Mouse (Mus musculus): ENCODE measurements around the gene Olfr362. TPM values are rescaled to one million over a fixed set of nuclear protein-coding genes. Genes with fewer than 3 reads are reported as not detected.
"Not testable (repeated sequence)": the region's sequence is repeated elsewhere in the genome, so short reads cannot be mapped to it uniquely, and the experiment has no call there.

The Olfr362 gene
- polyA plus RNA-seq (2015; fragmentation: Nextera tagmentation; extraction: Ambion mirVana) = not detected in 2 replicates

- Histone ChIP-seq H3K9ac (ENCODE audit: low read depth, low read length) (no peak within 1 kb of the TSS), H3K4me2 (ENCODE audit: low read depth, low read length) (no peak within 1 kb of the TSS), H3K4me1 (ENCODE audit: control insufficient read depth, low read depth, low read length) (no peaks in the 10 kb centered on the region), H3K36me3 (ENCODE audit: control insufficient read depth, insufficient read depth) (no peaks in the 10 kb centered on the region), H3K27ac (ENCODE audit: low read length) (no peak within 1 kb of the TSS), H3K9me3 (replicated peaks; ENCODE audit: control insufficient read depth, low read length) (no peaks in the 10 kb centered on the region; the same call in 1 of the 2 replicates), H3K4me3 (ENCODE audit: low read depth, low read length) (no peak within 1 kb of the TSS), H3K27me3 (ENCODE audit: control insufficient read depth, insufficient read depth, low read depth, low read length) (no peaks in the 10 kb centered on the region)
- ATAC-seq (ENCODE audit: low read depth) = no peak
- 76% methylated on average over 1 of the region's 1 CpGs for WGBS (ENCODE audit: insufficient replicate concordance)
Measured at GRCm38 (mm10) chr2:37117810-37118209, at the start of gene Olfr362. Olfr362 (minus strand) TSS chr2:37117910.

DNA sequence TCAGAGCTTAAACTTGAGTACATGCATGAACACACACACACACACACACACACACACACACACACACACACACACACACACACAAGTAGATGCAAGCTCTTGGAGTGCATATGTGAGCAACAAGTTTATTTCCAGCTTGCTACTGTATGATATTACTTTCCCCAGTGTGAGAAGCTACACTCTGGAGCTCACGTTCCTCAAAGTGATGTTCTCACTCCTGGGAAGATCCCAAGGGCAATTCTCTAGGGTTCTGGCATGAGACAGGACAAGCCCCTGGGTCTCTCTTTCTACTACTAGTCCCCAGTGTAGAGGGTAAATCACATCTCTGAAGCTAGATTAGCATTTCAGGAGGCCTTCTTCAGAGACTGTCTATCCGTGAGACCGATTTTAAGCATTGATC is 21.3 kb upstream of the Olfr362 start, which contains the start of gene Olfr364-ps1:
Gene Olfr364-ps1 (plus strand): TSS at position 301 of the 400 bp plus-strand sequence.
- WGBS (ENCODE audit: insufficient replicate concordance) = 53% methylated on average over 3 of the region's 3 CpGs
- Histone ChIP-seq H3K9ac (ENCODE audit: low read depth, low read length) (no peak within 1 kb of the TSS), H3K4me1 (ENCODE audit: control insufficient read depth, low read depth, low read length) (no peaks in the 10 kb centered on the region), H3K27me3 (ENCODE audit: control insufficient read depth, insufficient read depth, low read depth, low read length) (no peaks in the 10 kb centered on the region), H3K4me3 (ENCODE audit: low read depth, low read length) (no peak within 1 kb of the TSS), H3K36me3 (ENCODE audit: control insufficient read depth, insufficient read depth) (no peaks in the 10 kb centered on the region), H3K27ac (ENCODE audit: low read length) (no peak within 1 kb of the TSS), H3K9me3 (replicated peaks; ENCODE audit: control insufficient read depth, low read length) (no peaks in the 10 kb centered on the region), H3K4me2 (ENCODE audit: low read depth, low read length) (no peak within 1 kb of the TSS)
- ATAC-seq (ENCODE audit: low read depth) = no peak

- 43% methylated on average over 1 of the region's 1 CpGs for WGBS (ENCODE audit: insufficient replicate concordance)
- not testable (repeated sequence) for H3K4me3 ChIP-seq (ENCODE audit: low read depth, low read length); ATAC-seq (ENCODE audit: low read depth); H3K4me2 ChIP-seq (ENCODE audit: low read depth, low read length); H3K4me1 ChIP-seq (ENCODE audit: control insufficient read depth, low read depth, low read length); H3K36me3 ChIP-seq (ENCODE audit: control insufficient read depth, insufficient read depth); H3K9me3 ChIP-seq (replicated peaks; ENCODE audit: control insufficient read depth, low read length); H3K9ac ChIP-seq (ENCODE audit: low read depth, low read length); H3K27me3 ChIP-seq (ENCODE audit: control insufficient read depth, insufficient read depth, low read depth, low read length); H3K27ac ChIP-seq (ENCODE audit: low read length)
Measured at GRCm38 (mm10) chr2:37089190-37089589, 28.5 kb downstream of the Olfr362 start, which contains the start of gene Olfr361. Olfr361 (minus strand) TSS chr2:37089290.

GRCm38 (mm10) chr2:37065446-37065845 is 52.3 kb downstream of the Olfr362 start, which contains the start of gene Olfr360:
Olfr360 (plus strand) TSS chr2:37065746.
- no peak within 1 kb of the TSS for H3K4me3 ChIP-seq (ENCODE audit: low read depth, low read length)
- no peaks in the 10 kb centered on the region for H3K36me3 ChIP-seq (ENCODE audit: control insufficient read depth, insufficient read depth)
- no peaks in the 10 kb centered on the region for H3K27me3 ChIP-seq (ENCODE audit: control insufficient read depth, insufficient read depth, low read depth, low read length)
- ATAC-seq (ENCODE audit: low read depth) = no peak
- no peak within 1 kb of the TSS for H3K27ac ChIP-seq (ENCODE audit: low read length)
- H3K9me3 ChIP-seq (replicated peaks; ENCODE audit: control insufficient read depth, low read length) = no peaks in the 10 kb centered on the region
- H3K9ac ChIP-seq (ENCODE audit: low read depth, low read length) = no peak within 1 kb of the TSS
- H3K4me1 ChIP-seq (ENCODE audit: control insufficient read depth, low read depth, low read length) = no peaks in the 10 kb centered on the region
- no peak within 1 kb of the TSS for H3K4me2 ChIP-seq (ENCODE audit: low read depth, low read length)

Other genes starting within 250 kb of the Olfr362 start
- not detected in 2 replicates for gene Olfr352, start 249.4 kb downstream of the Olfr362 start, polyA plus RNA-seq (2015; fragmentation: Nextera tagmentation; extraction: Ambion mirVana)
- not detected in 2 replicates for gene Olfr353, start 225.0 kb downstream of the Olfr362 start, polyA plus RNA-seq (2015; fragmentation: Nextera tagmentation; extraction: Ambion mirVana)
- not detected in 2 replicates for gene Olfr354, start 212.2 kb downstream of the Olfr362 start, polyA plus RNA-seq (2015; fragmentation: Nextera tagmentation; extraction: Ambion mirVana)
- not detected in 2 replicates for gene Olfr355, start 189.0 kb downstream of the Olfr362 start, polyA plus RNA-seq (2015; fragmentation: Nextera tagmentation; extraction: Ambion mirVana)
- gene Olfr356, start 180.8 kb downstream of the Olfr362 start, polyA plus RNA-seq (2015; fragmentation: Nextera tagmentation; extraction: Ambion mirVana) = not detected in 2 replicates
- not detected in 2 replicates for gene Olfr357, start 124.1 kb downstream of the Olfr362 start, polyA plus RNA-seq (2015; fragmentation: Nextera tagmentation; extraction: Ambion mirVana)
- not detected in 2 replicates for gene Olfr358, start 108.6 kb downstream of the Olfr362 start, polyA plus RNA-seq (2015; fragmentation: Nextera tagmentation; extraction: Ambion mirVana)
- gene Olfr360, start 52.2 kb downstream of the Olfr362 start, polyA plus RNA-seq (2015; fragmentation: Nextera tagmentation; extraction: Ambion mirVana) = not detected in 2 replicates
- not detected in 2 replicates for gene Olfr361, start 28.6 kb downstream of the Olfr362 start, polyA plus RNA-seq (2015; fragmentation: Nextera tagmentation; extraction: Ambion mirVana)
- gene Olfr364-ps1, start 21.4 kb upstream of the Olfr362 start, polyA plus RNA-seq (2015; fragmentation: Nextera tagmentation; extraction: Ambion mirVana) = not detected in 2 replicates
- gene Olfr365, start 70.3 kb upstream of the Olfr362 start, polyA plus RNA-seq (2015; fragmentation: Nextera tagmentation; extraction: Ambion mirVana) = not detected in 2 replicates
- not detected in 2 replicates for gene Olfr366, start 93.7 kb upstream of the Olfr362 start, polyA plus RNA-seq (2015; fragmentation: Nextera tagmentation; extraction: Ambion mirVana)
- not detected in 2 replicates for gene Olfr368, start 208.6 kb upstream of the Olfr362 start, polyA plus RNA-seq (2015; fragmentation: Nextera tagmentation; extraction: Ambion mirVana)
- 10.2 and 11.2 TPM in 2 replicates for gene Pdcl, start 241.4 kb upstream of the Olfr362 start, polyA plus RNA-seq (2015; fragmentation: Nextera tagmentation; extraction: Ambion mirVana)